Mouse (Mus musculus) forebrain, embryonic 11.5 days (tissue): ENCODE data around the gene Hs3st6. TPM values are rescaled to one million over a fixed set of nuclear protein-coding genes. Genes with fewer than 3 reads are reported as not detected.

Experiments used
- ATAC-seq: fragments of 200-750 bp; cut with Nextera tagmentation; replicated peaks from 2 replicates; pipeline ENCODE4 v1.8.0; 2017; ENCODE audit warnings: moderate TSS enrichment; ENCODE audit not compliant: low FRiP score
- DNase-seq: peaks from one replicate; pipeline ENCODE4 v3.0.0-alpha.2; 2017; ENCODE audit warnings: low spot score
- H3K27ac ChIP-seq: fragments of 300-500 bp; sonication (generic); 2 replicates; pipeline ENCODE4 v1.5.1; 2014; ENCODE audit warnings: low read depth, low read length
- H3K27me3 ChIP-seq: fragments of 300-500 bp; sonication (generic); 2 replicates; pipeline ENCODE4 v1.6.1; 2014; ENCODE audit warnings: mild to moderate bottlenecking, low read length, mixed read lengths; ENCODE audit not compliant: control insufficient read depth, insufficient read depth
- H3K36me3 ChIP-seq: fragments of 300-500 bp; sonication (generic); 2 replicates; pipeline ENCODE4 v1.6.1; 2014; ENCODE audit warnings: mild to moderate bottlenecking, low read length, moderate library complexity, mixed read lengths; ENCODE audit not compliant: control insufficient read depth, insufficient read depth
- H3K4me1 ChIP-seq: fragments of 300-500 bp; sonication (generic); replicated peaks from 2 replicates; pipeline ENCODE4 v1.6.1; 2014; ENCODE audit warnings: low read length, mixed read lengths; ENCODE audit not compliant: control insufficient read depth, insufficient read depth
- H3K4me2 ChIP-seq: fragments of 300-500 bp; sonication (generic); 2 replicates; pipeline ENCODE4 v1.6.1; 2014; ENCODE audit warnings: low read depth, mild to moderate bottlenecking, low read length, moderate library complexity, mixed read lengths; ENCODE audit not compliant: severe bottlenecking
- H3K4me3 ChIP-seq: fragments of 300-500 bp; sonication (generic); 2 replicates; pipeline ENCODE4 v1.5.1; 2014; ENCODE audit warnings: low read depth, low read length
- H3K9ac ChIP-seq: fragments of 300-500 bp; sonication (generic); 2 replicates; pipeline ENCODE4 v1.6.1; 2014; ENCODE audit warnings: low read length
- H3K9me3 ChIP-seq: fragments of 300-500 bp; sonication (generic); 2 replicates; pipeline ENCODE4 v1.6.1; 2016; ENCODE audit warnings: low read length, mixed read lengths; ENCODE audit not compliant: control insufficient read depth
- WGBS: fragments of 180-500 bp; shearing (Covaris S2); extraction: QIAGEN DNeasy Blood & Tissue Kit; methylation state at CpG from one replicate; pipeline ENCODE4 v1.1.7; 2014; 5-methylcytosine and 5-hydroxymethylcytosine counted together
- polyA plus RNA-seq: library from polyadenylated mRNA; unstranded; fragments of >200 nt; fragmentation: Nextera tagmentation; extraction: Ambion mirVana; gene quantifications from 2 replicates; pipeline ENCODE4 v1.2.1, GENCODE M21; 2014

The Hs3st6 gene
- polyA plus RNA-seq, 1 experiment from 2014 or later, result 0.21 TPM

DNA sequence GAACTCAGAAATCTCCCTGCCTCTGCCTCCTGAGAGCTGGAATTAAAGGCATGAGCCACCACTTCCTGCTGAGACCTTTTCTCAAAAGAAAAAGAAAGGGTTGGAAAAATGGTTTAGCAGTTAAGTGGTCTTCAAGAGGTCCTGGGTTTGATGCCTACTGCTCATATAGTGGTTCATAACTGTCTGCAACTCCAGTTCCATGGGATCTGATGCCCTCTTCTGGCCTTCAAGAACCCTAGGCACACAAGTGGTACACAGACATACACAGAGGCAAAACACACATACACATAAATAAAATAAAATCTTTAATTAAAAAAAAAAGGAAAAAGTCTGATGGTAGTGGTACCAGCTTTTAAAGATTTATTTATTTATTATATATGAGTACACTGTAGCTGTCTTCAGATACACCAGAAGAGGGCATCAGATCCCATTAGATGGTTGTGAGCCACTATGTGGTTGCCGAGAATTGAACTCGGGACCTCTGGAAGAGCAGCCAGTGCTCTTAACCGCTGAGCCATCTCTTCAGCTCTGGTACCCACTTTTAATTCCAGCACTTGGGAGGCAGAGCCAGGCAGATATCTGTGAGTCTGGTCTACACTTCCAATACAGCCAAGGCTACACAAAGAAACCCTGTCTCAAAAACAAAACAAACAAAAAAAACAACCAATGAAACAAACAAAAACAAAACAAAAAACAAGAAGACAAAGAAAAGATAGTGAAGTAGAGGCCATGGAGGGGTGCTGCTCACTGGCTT lies 27.0 kb upstream of the Hs3st6 start:
- Histone ChIP-seq H3K36me3 (peaks cover 3% of the 10 kb centered on the region), H3K9ac (no peak overlapping the region), H3K27ac (no peak overlapping the region), H3K4me1 (peaks cover 13% of the 10 kb centered on the region), H3K27me3 (no peaks in the 10 kb centered on the region), H3K9me3 (no peaks in the 10 kb centered on the region), H3K4me2 (no peak overlapping the region), H3K4me3 (no peak overlapping the region)
- DNase-seq (no peak), ATAC-seq (no peak)
- WGBS, result 80% methylated on average over 3 of the region's 3 CpGs

DNA sequence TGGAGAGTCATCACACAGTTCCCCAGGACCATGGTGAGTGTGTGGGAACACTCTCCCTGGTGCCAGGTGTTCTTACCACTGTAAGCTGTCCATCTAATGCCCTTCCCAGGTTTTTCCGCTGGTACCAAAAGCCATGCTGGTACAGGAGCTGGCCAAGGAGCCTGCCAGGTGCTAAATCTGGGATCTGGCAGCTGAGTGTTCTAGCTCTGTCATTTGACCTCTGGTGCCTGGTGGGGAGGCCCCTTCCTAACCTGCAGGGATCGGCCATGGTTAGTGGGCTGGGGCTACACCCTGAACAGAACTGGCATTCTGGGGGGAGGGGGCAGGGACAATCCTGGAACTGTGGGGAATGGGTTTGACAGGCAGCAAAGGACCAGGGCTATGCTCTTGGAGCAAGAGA lies 25.2 kb upstream of the Hs3st6 start, which contains the start of gene Rpl3l:
TSS of gene Rpl3l (plus strand) at position 203 of the 400 bp plus-strand sequence.
- no peak within 1 kb of the TSS for H3K27ac ChIP-seq
- H3K4me3 ChIP-seq, result no peak within 1 kb of the TSS
- H3K27me3 ChIP-seq, result no peaks in the 10 kb centered on the region
- whole genome bisulfite sequencing, result 88% methylated on average over 2 of the region's 2 CpGs
- no peak within 1 kb of the TSS for H3K4me2 ChIP-seq
- H3K36me3 ChIP-seq, result no peaks in the 10 kb centered on the region
- no peaks in the 10 kb centered on the region for H3K9me3 ChIP-seq
- no peak for DNase-seq
- H3K9ac ChIP-seq, result no peak within 1 kb of the TSS
- H3K4me1 ChIP-seq, result peaks cover 6% of the 10 kb centered on the region
- no peak for ATAC-seq

DNA sequence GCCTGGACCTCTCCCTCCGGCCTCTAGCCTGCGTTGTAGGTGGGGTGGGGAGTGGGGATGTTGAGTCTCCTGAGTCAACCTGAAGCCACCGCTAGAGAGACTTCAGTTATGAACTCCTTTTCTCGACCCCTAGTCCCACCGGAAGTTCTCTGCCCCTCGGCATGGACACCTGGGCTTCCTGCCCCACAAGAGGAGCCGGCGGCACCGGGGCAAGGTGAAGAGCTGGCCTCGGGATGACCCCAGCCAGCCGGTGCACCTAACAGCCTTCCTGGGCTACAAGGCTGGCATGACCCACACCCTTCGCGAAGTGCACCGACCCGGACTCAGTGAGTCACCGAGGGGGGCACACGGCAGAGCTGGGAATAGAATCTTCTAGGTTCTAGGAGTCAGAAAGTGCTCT lies 24.6 kb upstream of the Hs3st6 start:
- WGBS, result 79% methylated on average over 17 of the region's 17 CpGs
- Histone ChIP-seq H3K4me1 (peaks cover 4% of the 10 kb centered on the region), H3K4me2 (no peak overlapping the region), H3K36me3 (no peaks in the 10 kb centered on the region), H3K27me3 (no peaks in the 10 kb centered on the region), H3K27ac (no peak overlapping the region), H3K4me3 (no peak overlapping the region), H3K9ac (no peak overlapping the region), H3K9me3 (no peaks in the 10 kb centered on the region)
- ATAC-seq, result no peak
- no peak for DNase-seq

DNA sequence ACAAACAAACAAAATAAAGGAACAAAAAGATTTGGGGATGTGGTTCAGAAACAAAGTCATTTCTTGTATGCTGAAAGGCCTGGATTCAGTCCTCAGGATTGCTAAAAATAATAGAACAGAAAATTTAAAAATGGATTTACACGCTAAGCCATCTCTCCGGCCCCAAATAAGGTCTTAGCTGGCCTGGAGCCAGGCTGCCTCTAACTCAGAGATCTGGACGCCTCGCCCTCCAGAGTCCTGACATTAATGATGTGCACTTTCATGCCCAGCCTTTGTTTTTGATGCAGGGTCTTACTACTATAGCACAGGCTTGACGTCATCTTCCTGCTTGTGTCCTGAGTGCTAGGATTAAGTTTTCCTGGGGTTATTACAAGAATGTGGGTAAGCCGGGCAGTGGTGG lies 23.7 kb upstream of the Hs3st6 start:
- ATAC-seq (no peak), DNase-seq (no peak)
- Histone ChIP-seq H3K4me3 (no peak overlapping the region), H3K27me3 (no peaks in the 10 kb centered on the region), H3K4me1 (no peaks in the 10 kb centered on the region), H3K9ac (no peak overlapping the region), H3K36me3 (no peaks in the 10 kb centered on the region), H3K9me3 (no peaks in the 10 kb centered on the region), H3K27ac (no peak overlapping the region), H3K4me2 (no peak overlapping the region)
- 89% methylated on average over 6 of the region's 6 CpGs for WGBS

DNA sequence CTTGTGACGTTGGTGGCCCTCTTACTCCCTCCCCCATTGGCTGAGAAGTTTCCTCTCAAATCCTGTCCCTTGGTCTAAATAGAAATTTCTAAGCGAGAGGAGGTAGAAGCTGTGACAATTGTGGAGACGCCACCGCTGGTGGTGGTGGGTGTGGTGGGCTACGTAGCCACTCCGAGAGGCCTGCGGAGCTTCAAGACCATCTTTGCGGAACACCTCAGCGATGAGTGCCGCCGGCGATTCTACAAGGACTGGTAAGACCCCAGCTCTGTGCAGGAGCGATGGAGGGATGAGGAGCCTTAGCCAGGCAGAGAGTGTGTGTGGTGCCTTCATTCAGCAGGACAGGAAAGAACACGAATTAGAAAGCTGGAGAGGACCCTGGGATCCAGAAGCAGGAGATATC lies 22.0 kb upstream of the Hs3st6 start:
- ATAC-seq (no peak), DNase-seq (no peak)
- H3K4me2 ChIP-seq, result no peak overlapping the region
- no peak overlapping the region for H3K4me3 ChIP-seq
- H3K36me3 ChIP-seq, result no peaks in the 10 kb centered on the region
- H3K9ac ChIP-seq, result no peak overlapping the region
- no peaks in the 10 kb centered on the region for H3K27me3 ChIP-seq
- H3K27ac ChIP-seq, result no peak overlapping the region
- no peaks in the 10 kb centered on the region for H3K9me3 ChIP-seq
- 82% methylated on average over 14 of the region's 14 CpGs for WGBS
- H3K4me1 ChIP-seq, result no peaks in the 10 kb centered on the region

DNA sequence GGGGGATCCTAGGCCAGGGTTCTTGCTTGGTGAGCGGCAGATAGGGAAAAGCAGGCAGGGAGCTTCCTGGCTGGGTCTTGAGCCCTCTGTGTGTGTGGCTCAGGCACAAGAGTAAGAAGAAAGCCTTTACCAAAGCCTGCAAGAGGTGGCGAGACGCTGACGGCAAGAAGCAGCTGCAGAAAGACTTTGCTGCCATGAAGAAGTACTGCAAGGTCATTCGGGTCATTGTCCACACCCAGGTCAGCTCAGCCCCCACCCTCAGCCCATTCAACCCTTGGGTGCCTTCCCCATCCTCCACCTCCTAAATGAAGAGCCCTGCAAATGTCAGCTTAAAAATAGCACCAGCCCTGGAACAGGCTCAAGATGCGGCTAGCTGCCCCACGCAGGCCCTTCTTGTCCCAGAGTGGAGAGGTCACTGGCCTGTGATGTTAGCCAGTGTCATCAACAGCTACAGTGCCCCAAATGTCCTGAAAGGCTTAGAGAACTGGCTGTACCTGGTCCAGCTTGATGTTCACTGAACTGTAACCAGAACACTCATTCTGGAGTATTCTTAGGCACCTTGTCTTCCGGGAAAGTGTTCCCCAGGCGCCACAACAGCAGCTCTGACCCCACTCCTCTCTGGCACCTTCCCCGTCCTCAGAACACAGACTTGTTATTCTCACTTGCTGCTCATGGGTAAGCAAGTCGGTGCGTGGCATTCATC lies 20.4 kb upstream of the Hs3st6 start:
- H3K9me3 ChIP-seq, result no peaks in the 10 kb centered on the region
- DNase-seq (no peak), ATAC-seq (no peak)
- no peak overlapping the region for H3K27ac ChIP-seq
- no peak overlapping the region for H3K9ac ChIP-seq
- H3K4me2 ChIP-seq, result no peak overlapping the region
- no peak overlapping the region for H3K4me3 ChIP-seq
- H3K27me3 ChIP-seq, result no peaks in the 10 kb centered on the region
- WGBS, result 84% methylated on average over 12 of the region's 12 CpGs
- no peaks in the 10 kb centered on the region for H3K36me3 ChIP-seq
- peaks cover 9% of the 10 kb centered on the region; the same call in 1 of the 2 replicates for H3K4me1 ChIP-seq

DNA sequence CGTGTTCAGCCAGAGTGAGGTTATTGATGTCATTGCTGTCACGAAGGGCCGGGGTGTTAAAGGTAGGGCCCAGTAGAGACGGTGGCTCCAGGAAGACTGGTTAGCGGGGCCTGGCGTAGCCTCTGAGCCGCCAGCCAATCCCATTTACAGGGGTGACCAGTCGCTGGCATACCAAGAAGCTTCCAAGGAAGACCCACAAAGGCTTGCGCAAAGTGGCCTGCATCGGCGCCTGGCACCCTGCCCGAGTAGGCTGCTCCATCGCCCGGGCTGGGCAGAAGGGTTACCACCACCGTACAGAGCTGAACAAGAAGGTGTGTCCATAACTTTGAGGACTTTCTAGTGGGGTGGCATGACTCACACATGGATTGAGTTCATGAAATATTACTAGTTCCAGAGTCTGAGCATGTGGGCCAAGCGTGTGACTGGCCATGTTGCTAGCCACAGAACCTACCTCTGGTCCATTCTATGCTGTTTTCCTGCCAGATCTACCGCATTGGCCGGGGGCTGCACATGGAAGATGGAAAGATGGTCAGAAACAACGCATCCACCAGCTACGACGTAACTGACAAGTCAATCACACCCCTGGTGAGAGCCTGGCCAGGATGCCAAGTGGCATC lies 19.2 kb upstream of the Hs3st6 start:
- H3K27me3 ChIP-seq, result no peaks in the 10 kb centered on the region
- H3K4me3 ChIP-seq, result no peak overlapping the region
- H3K9ac ChIP-seq, result no peak overlapping the region
- ATAC-seq (no peak), DNase-seq (no peak)
- WGBS, result 90% methylated on average over 21 of the region's 21 CpGs
- H3K4me1 ChIP-seq, result peaks cover 9% of the 10 kb centered on the region; the same call in 1 of the 2 replicates
- no peaks in the 10 kb centered on the region for H3K9me3 ChIP-seq
- H3K27ac ChIP-seq, result no peak overlapping the region
- no peak overlapping the region for H3K4me2 ChIP-seq
- H3K36me3 ChIP-seq, result no peaks in the 10 kb centered on the region

DNA sequence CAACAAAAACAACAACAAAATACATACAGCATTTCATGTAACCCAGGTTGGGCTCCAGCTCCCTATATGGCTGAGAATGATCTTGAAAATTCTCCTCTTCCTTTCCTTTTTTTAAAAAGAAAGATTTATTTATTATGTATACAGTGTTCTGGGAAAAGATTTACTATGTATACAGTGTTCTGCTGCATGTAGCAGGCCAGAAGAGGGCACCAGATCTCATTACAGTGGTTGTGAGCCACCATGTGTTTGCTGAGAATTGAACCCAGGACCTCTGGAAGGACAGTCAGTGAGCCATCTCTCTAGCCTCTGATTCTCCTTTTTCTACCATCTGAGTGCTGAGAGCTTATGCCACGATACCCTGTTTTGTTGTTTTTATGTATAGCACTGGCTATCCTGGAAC lies 18.3 kb upstream of the Hs3st6 start:
- Histone ChIP-seq H3K4me1 (peaks cover 9% of the 10 kb centered on the region; the same call in 1 of the 2 replicates), H3K9me3 (no peaks in the 10 kb centered on the region), H3K27ac (no peak overlapping the region), H3K36me3 (no peaks in the 10 kb centered on the region), H3K27me3 (no peaks in the 10 kb centered on the region), H3K9ac (no peak overlapping the region), H3K4me2 (no peak overlapping the region), H3K4me3 (no peak overlapping the region)
- WGBS, result 83% methylated on average over 1 of the region's 1 CpGs
- ATAC-seq (no peak), DNase-seq (no peak)
